Mouse (Mus musculus) large intestine, adult 2 months (tissue): ENCODE results near the gene Pomt1. TPM values are rescaled to one million over a fixed set of nuclear protein-coding genes. Genes with fewer than 3 reads are reported as not detected.
A peak's percentile ranks its signal among the peaks of the same experiment; 100 is the strongest.
"Not testable (repeated sequence)": the region's sequence is repeated elsewhere in the genome, so short reads cannot be mapped to it uniquely, and the experiment has no call there.

Experiments
- DNase-seq: peaks from one replicate; pipeline ENCODE4 v3.0.0-alpha.2; 2012; ENCODE audit warnings: low read depth, low spot score
- WGBS: fragments of 180-500 bp; shearing (Covaris S2); methylation state at CpG from one replicate; pipeline ENCODE4 v1.1.7; 2018; 5-methylcytosine and 5-hydroxymethylcytosine counted together
- polyA plus RNA-seq: library from polyadenylated mRNA; depleted of rRNA; stranded (reverse); fragments of >200 nt; gene quantifications from 2 replicates; pipeline ENCODE4 v1.2.3, GENCODE M21; 2012; rRNA removed

Pomt1 gene
- polyA plus RNA-seq, 1 experiment, result 18.8 TPM

DNA sequence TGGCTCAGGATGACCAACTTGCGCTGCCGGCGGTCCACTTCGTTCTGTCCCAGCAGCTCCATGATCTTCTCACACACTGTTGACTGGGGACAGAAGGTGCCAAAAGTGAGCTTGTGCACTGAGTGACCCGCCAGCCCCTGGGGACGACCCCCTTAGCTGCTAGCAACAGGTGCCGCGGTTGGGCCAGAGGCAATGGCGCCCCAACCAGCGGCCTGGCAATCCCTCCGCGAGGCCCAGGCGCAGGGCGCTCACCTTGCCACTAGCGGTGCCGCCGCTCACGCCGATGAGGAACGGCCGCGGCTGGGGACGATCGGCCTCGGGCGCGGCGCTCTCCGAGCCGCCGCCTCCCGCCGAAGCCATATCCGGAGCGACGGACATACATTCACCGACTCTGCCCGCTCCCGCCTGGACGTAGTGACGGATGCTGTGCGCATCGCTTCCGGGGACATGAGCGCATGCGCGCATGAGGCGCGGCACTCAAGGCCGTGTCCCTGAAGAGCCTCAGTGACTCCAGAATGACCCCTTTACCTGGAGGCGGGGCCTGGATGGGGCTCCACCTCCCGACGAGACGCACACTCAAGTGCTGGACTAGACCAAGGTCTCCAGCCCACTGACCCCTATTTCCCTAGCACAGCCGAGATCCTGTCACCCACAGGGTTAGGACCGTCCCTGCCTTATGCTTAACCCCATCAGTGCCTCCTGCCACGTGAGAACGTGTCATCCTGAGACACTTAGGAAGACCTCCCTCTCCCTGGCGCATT is 23.4 kb downstream of the Pomt1 start, which contains the start of gene Uck1:
Gene Uck1, minus strand, starts transcription at position 503 of the 761 bp plus-strand sequence.
- peak; percentile 91 for DNase-seq
- under 1% methylated on average over 59 of the region's 59 CpGs for WGBS

DNA sequence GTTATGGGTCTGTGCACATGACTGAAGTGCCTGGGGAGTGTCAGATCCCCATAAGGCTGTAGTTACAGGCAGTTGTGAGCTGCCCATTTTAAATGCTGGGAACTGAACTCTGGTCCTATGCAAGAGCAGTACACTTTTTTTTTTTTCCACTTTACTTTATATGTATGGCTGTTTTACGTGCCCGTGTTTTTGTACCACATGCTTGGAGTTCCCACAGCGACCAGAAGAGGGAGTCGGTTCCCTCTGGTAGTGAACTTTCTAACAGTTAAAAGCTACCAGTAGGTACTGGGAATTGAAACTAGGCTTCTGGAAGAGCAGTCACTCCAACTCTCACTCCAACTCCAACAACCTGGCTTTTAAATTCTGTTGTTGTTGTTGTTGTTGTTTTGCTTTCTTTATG is 24.2 kb downstream of the Pomt1 start:
- WGBS, result 21% methylated on average over 4 of the region's 4 CpGs
- DNase-seq, result peak; percentile 64

DNA sequence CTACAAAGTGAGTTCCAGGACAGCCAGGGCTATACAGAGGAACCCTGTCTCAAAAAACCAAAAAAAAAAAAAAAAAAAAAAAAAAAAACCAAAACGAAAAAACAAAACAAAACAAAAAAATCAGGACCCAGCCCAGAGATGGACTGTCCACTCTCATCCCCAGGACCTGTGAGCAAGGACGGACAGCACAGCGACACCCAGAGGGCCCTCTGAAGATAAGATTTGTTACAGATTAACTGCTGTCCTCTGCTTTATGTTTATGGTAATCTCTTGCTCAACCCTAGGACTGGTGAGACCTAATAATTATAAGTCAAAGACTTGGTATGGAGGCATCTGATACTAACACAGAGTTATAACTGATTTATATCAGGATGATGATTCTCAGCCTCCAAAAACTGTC is 39.4 kb downstream of the Pomt1 start:
- 50% methylated on average over 3 of the region's 3 CpGs for WGBS
- DNase-seq, result no peak

DNA sequence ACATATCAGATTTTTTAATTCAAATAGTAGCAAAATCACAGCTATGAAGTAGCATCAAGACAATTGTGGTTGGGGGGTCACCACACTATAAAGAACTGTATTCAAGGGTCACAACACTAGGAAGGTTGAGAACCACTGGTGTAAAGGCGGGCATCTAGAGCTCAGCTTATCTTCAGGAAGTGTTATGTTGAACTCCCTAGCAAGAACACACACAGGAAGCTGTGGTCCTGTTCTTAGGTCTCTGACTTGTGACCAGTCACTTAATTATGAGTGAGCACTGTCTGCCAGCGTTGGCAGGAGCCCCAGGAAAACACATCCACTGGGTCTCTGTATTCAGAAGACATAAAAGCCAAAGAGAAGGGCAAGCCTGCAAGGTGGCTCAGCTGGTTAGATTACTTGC is 45.9 kb downstream of the Pomt1 start:
- no peak for DNase-seq
- WGBS, result 86% methylated on average over 2 of the region's 2 CpGs

DNA sequence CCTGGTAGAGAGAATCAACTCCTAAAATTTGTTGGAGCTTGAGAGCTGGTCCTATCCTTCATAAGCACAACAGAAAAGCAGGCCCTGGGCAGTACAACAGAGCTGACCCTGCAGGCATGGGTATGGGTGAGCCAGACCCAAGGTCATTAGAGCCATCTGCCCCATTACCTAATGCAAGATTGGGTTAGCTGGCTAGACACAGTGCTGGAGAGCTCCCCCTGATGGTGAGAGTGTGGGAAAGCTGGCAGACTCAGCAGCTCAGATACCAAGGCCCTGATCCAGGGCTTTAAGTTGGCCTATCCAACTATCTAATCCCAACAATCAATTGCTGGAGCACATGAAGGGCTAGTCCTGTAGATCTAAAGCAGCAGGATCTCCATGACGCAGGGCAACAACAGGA is 46.3 kb downstream of the Pomt1 start:
- 85% methylated on average over 1 of the region's 1 CpGs for WGBS
- DNase-seq, result no peak

DNA sequence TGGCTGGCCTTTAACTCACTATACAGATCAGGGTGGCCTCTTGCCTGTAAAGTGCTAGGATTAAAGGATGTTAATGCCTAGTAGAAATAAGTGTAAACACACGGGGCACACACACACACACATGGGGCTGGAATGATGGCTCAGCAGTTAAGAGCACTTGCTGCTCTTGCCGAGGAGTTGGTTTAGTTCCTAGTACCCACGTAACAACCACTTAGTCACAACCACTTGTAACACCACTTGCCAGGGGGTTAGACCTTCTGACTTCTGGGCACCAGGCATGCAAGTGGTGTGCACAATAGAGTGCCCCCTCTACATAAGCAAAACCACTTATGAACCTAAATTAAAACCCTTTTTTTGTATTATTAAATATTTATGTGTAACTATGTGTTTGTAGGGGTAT is 47.6 kb downstream of the Pomt1 start:
- DNase-seq, result no peak
- WGBS, result 77% methylated on average over 3 of the region's 3 CpGs

DNA sequence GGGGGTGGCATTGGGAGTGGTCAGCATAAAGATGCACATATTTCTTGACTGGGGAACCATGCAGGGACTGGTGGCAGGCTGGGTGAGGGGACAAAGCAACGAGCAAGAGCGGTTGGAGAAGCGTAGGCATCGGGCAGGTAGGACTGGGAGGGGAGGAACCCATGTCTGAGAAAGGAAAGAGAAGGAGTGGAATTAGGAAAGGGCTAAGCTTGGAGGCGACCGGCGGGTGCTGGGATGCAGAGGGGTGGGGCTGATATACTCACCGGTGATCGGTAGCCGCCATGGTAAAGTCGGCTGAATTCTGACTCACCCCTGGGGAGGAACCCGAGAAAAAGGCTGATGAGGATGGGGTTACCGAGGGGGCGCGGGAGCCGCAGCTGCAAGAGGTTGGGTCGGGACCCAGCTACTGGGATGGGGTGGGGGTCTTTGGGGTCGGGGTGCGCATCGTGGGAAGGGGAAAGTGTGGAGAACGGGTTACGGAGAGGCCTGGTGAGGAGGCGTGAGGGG is 51.0 kb downstream of the Pomt1 start, which contains the start of gene Golga2:
Gene Golga2, plus strand, starts transcription at position 51 of the 507 bp plus-strand sequence.
- no peak for DNase-seq
- under 1% methylated on average over 23 of the region's 23 CpGs for WGBS

DNA sequence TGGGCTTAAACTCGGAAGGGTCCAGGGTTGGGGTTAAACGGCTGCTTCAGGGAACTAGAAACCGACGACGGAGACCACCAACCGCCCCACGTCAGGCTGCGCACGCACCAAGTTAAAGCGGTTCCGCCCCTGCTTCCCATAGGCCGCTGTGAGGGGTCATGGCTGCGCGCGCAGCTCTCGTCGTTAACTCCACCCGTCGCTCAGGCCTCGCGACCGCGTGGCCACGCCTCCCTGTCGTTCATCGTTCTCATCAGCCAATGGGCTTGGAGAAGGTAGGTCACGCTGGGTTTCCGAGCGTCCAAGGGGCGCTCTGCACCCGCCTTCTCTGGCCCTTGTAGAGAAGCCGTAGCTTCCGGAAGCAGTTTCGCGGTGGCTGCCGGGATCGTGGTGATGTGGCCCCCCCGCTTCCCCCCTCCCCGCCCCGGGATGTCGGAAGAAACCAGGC is 51.6 kb downstream of the Pomt1 start, which contains the start of gene Swi5:
Gene Swi5, minus strand, starts transcription at position 153 of the 445 bp plus-strand sequence.
- WGBS, result under 1% methylated on average over 41 of the region's 41 CpGs
- DNase-seq, result peak; percentile 98

DNA sequence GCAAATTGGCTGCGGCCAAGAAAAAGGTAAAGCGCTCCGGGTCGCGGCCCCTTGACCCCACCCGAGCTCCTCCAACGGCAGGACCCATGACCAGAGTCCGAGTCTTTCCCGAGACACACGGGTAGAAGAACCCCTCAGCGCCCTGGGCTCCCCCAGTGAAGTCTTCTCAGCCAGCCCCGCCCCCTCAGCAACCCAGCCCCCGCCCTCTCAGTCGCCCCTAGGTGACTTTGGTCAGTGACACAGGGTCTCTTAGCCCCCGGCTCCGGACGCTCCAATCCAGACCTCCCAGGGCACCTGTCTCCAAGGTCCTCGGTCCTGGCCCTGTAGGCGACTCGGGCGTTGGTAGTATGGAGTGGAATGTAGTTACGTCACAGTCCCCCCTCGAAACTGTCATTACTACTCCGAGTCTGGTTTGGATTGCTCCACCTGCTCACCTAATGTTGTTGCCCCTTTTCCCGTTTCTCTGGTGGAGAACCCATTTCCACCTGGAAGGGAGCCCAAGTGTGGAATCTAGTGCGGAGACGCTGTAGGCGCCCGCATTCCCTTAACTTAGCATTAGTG is 52.1 kb downstream of the Pomt1 start:
- peak; percentile 28 for DNase-seq
- whole genome bisulfite sequencing, result under 1% methylated on average over 28 of the region's 29 CpGs

DNA sequence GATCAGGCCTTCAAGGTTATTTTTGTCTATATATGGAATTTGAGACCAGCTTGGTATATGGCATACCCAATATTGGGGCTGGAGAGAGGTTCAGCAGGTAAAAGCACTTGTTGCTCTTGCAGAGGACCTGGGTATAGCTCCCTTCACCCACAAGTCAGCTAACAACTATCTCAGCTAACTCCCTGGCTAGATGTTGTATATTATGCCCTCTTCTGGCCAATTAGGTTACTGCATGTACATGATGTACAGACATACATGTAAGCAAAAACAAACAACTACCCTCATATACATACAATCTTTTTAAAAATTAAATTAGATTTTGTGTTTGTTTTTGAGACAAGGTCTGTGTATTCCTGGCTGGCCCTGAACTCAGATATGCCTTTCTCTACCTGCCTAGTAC is 53.2 kb downstream of the Pomt1 start:
- DNase-seq, result no peak

DNA sequence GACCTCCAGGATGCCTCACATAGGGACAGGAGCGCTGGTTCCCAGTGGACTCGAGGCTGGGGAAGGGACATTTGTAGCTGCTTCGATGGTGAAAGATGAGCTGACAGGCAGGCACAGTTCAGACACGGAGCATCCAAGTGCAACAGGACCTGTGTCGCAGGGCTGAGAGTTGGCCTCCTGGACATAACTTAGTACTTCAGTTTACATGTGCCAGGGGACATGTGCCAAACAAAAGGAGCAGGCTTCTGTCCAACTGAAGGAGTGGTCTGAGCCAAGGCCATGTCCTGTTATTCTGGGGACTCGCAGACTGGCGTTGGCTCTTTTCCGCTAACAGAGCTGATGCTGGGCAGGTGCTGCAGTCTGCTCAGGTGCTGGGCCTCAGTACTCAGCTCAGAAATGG is 58.0 kb downstream of the Pomt1 start:
- no peak for DNase-seq
- WGBS, result 80% methylated on average over 8 of the region's 8 CpGs

DNA sequence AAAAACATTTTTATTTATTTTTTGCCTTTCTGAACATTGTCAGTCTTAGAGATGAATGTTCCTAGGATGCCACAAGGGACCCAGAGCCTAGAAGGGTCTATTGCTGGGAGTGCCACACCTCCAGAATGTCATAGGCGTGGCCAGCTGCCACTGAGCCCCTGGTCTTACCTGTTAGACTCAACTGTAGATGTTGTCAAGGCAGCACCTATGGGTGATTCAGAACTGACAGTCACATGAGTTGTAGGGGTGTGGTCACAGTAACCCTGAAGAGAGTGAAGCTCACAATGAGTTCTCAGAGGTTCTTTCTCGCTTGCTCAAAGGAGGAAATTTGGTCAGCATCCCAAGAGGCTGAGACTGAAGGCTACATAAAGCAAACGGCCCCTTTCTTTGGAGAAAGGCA is 58.9 kb downstream of the Pomt1 start:
- WGBS, result 78% methylated on average over 3 of the region's 3 CpGs
- DNase-seq, result no peak

DNA sequence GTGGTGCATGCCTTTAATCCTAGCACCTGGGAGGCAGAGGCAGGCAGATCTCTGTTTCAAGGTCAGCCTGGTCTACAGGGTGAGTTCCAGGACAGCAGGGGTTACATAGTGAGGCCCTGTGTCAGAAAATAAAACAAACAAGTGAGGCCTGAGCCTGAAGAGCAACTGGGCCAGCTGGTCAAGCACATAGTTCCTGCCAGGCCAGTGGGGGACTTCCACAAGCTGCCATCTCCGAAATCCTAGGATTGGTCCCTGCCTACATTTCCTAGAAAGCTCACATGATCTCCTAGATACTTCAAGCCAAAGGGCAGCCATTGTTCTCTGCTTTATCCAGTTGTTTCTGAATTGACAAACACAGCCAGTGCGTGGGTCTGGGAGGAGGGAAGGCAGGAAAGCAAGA is 59.5 kb downstream of the Pomt1 start:
- DNase-seq, result not testable (repeated sequence)
- WGBS, result 81% methylated on average over 2 of the region's 2 CpGs

DNA sequence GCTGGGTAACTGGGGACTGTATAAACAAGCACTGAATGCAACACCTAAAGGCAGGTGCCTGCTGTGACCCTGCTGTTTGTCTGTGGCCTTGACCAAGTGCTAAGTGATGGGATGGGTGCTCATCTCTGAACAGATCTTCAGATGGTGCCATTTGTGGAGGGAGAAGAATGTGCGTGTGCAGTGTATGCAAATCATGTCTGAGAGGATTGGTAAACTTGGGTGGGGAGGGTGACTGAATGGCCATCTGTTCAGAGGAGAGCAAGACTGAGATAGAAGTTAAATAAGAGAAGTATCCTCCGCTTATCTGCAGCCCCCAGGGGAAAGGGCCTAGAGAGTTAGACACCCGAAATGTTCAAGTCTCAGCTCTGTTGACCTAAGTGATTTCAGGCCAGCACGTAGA is 63.1 kb downstream of the Pomt1 start:
- 90% methylated on average over 4 of the region's 4 CpGs for WGBS
- no peak for DNase-seq

DNA sequence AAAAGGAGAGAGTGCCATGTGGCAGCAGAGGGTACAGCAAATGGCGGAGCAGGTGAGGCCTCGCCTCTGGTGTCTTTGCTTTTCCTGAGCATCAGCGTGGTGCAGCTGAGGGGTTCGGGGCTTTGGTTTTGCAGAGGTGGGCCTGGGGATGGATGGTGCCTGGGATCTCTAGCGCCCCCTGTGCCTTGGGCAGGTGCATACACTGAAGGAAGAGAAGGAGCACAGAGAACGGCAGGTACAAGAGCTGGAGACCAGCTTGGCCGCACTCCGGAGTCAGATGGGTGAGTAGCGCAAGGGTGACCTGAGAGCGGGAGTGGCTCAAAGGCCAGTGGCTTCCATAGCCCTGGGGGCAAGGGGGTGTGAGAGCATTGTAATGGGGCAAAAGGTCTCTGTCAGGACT is 66.6 kb downstream of the Pomt1 start:
- DNase-seq, result no peak
- WGBS, result 90% methylated on average over 10 of the region's 10 CpGs

DNA sequence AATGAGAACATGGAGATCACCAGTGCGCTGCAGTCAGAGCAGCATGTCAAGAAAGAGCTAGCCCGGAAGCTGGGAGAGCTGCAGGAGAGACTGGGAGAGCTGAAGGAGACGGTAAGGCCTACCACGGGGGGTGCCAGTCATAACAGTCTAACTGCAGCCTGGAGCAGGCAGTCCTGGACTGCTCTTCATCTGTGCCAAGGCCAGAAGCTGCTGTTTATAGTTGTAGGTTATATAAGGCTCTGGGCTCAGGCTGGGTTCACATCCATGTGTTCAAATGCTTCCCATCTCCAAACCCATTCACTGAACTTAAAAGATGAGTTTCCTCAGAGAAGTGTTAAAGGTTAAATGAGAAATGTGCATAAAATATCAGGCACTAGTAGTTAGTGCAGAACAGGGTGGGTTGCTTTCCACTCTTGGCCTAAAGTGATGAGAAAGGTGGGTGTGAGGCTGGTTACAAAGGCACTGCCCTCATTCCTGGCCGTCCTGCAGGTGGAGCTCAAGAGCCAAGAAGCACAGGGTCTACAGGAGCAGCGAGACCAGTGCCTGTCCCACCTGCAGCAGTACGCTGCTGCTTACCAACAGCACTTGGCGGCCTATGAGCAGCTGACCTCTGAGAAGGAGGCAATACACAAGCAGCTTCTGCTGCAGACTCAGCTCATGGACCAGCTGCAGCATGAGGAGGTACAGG is 67.9 kb downstream of the Pomt1 start:
- WGBS, result 70% methylated on average over 8 of the region's 8 CpGs
- no peak for DNase-seq

Other genes with a start within 250 kb of the Pomt1 start
- 9.8 and 13.2 TPM in 2 replicates for gene Fam78a, start 151.7 kb upstream of the Pomt1 start, polyA plus RNA-seq
- gene Plpp7, start 141.1 kb upstream of the Pomt1 start, polyA plus RNA-seq, result 1.8 and 2.1 TPM in 2 replicates
- gene Prrc2b, start 85.5 kb upstream of the Pomt1 start, polyA plus RNA-seq, result 13.3 and 17.0 TPM in 2 replicates
- 56.3 and 76.8 TPM in 2 replicates for gene Uck1, start 23.6 kb downstream of the Pomt1 start, polyA plus RNA-seq
- gene Golga2, start 50.8 kb downstream of the Pomt1 start, polyA plus RNA-seq, result 26.0 and 30.7 TPM in 2 replicates
- 155 and 159 TPM in 2 replicates for gene Swi5, start 51.5 kb downstream of the Pomt1 start, polyA plus RNA-seq
- 102 and 176 TPM in 2 replicates for gene Ciz1, start 115.7 kb downstream of the Pomt1 start, polyA plus RNA-seq
- gene Dnm1, start 116.7 kb downstream of the Pomt1 start, polyA plus RNA-seq, result 100 and 165 TPM in 2 replicates
- 103 and 107 TPM in 2 replicates for gene 1110008P14Rik, start 145.3 kb downstream of the Pomt1 start, polyA plus RNA-seq
- 12.8 and 18.0 TPM in 2 replicates for gene Lcn2, start 151.7 kb downstream of the Pomt1 start, polyA plus RNA-seq
- gene Ptges2, start 159.3 kb downstream of the Pomt1 start, polyA plus RNA-seq, result 50.3 and 63.9 TPM in 2 replicates
- gene Naif1, start 213.9 kb downstream of the Pomt1 start, polyA plus RNA-seq, result 3.8 and 4.3 TPM in 2 replicates
- 22.8 and 25.4 TPM in 2 replicates for gene Slc25a25, start 214.9 kb downstream of the Pomt1 start, polyA plus RNA-seq